Comparison of ENCODE assay signal across 9 mouse cellular contexts in genomic region chr4:135801543-135801942, GRCm38 (mm10). TPM values are rescaled to one million over a fixed set of nuclear protein-coding genes. Genes with fewer than 3 reads are reported as not detected.
DNase-seq lines count a peak whose midpoint lies in the region; ATAC-seq lines count a peak whose summit lies in the region.
"Had no signal": no experiment of that assay in that cellular context is flagged by ENCODE, and none has a peak within 500 bp of the region (broad histone marks: within the 10 kb centered on the region; RNA-seq: fewer than 3 reads in every experiment).

No protein-coding gene starts in this region.

- no peak for ATAC-seq in midbrain, embryonic 16.5 days
- no peak for ATAC-seq in limb, embryonic 11.5 days (ENCODE audit: insufficient number of reproducible peaks, low FRiP score, low TSS enrichment, low read depth)
- ATAC-seq in monocyte, adult 5-6 weeks (replicated peaks; ENCODE audit: insufficient number of reproducible peaks, low FRiP score, low TSS enrichment, poor library complexity, severe bottlenecking), result peak; percentile 69
- ATAC-seq in stomach, embryonic 16.5 days (ENCODE audit: insufficient read depth, low FRiP score), result peak; percentile 42; the same call in 1 of the 2 replicates

- no peak overlapping the region for H3K4me2 ChIP-seq in midbrain, embryonic 16.5 days (ENCODE audit: low read length)
- no peak overlapping the region for H3K4me2 ChIP-seq in limb, embryonic 11.5 days (ENCODE audit: low read depth, severe bottlenecking)
- no peak overlapping the region for H3K4me2 ChIP-seq in stomach, embryonic 16.5 days (ENCODE audit: low read depth, low read length)
- H3K4me2 ChIP-seq: embryonic facial prominence, embryonic 13.5 days had no signal

- peaks cover 16% of the 10 kb centered on the region for H3K4me1 ChIP-seq in midbrain, embryonic 10.5 days
- no peaks in the 10 kb centered on the region for H3K4me1 ChIP-seq in midbrain, embryonic 16.5 days (ENCODE audit: control insufficient read depth, insufficient read depth, low read length)
- H3K4me1 ChIP-seq in limb, embryonic 11.5 days (ENCODE audit: control insufficient read depth, insufficient read depth, low read length), result no peaks in the 10 kb centered on the region
- peaks cover 9% of the 10 kb centered on the region for H3K4me1 ChIP-seq in stomach, embryonic 16.5 days (ENCODE audit: control insufficient read depth, insufficient read depth, low read length)

- H3K4me3 ChIP-seq in midbrain, embryonic 10.5 days, result no peak overlapping the region
- H3K4me3 ChIP-seq in midbrain, embryonic 16.5 days (ENCODE audit: low read depth, low read length), result no peak overlapping the region
- no peak overlapping the region for H3K4me3 ChIP-seq in limb, embryonic 11.5 days (ENCODE audit: low read depth, low read length)
- no peak overlapping the region for H3K4me3 ChIP-seq in stomach, embryonic 16.5 days (replicated peaks; ENCODE audit: low read length)
- H3K4me3 ChIP-seq: embryonic facial prominence, embryonic 13.5 days had no signal

- no peaks in the 10 kb centered on the region for H3K9me3 ChIP-seq in midbrain, embryonic 10.5 days (replicated peaks)
- no peaks in the 10 kb centered on the region for H3K9me3 ChIP-seq in midbrain, embryonic 16.5 days (replicated peaks; ENCODE audit: control insufficient read depth, low read length, poor library complexity, severe bottlenecking)
- H3K9me3 ChIP-seq in limb, embryonic 11.5 days (ENCODE audit: control insufficient read depth, low read length), result no peaks in the 10 kb centered on the region
- H3K9me3 ChIP-seq in stomach, embryonic 16.5 days (replicated peaks; ENCODE audit: control insufficient read depth, low read length), result 0 out of 2 replicates have a peak, but pooled peaks cover 6% of the 10 kb centered on the region
- H3K9me3 ChIP-seq: embryonic facial prominence, embryonic 13.5 days had no signal

- no peak overlapping the region for H3K9ac ChIP-seq in midbrain, embryonic 16.5 days (ENCODE audit: low read depth, low read length)
- H3K9ac ChIP-seq in limb, embryonic 11.5 days (ENCODE audit: low read length), result no peak overlapping the region
- H3K9ac ChIP-seq in stomach, embryonic 16.5 days (ENCODE audit: low read length), result 0 out of 2 replicates have a peak overlapping the region, but pooled peaks have one; percentile 7
- H3K9ac ChIP-seq: embryonic facial prominence, embryonic 13.5 days had no signal

- H3K27ac ChIP-seq in midbrain, embryonic 10.5 days (replicated peaks), result no peak overlapping the region; the same call in 1 of the 2 replicates
- H3K27ac ChIP-seq in midbrain, embryonic 16.5 days (ENCODE audit: low read length), result no peak overlapping the region
- H3K27ac ChIP-seq in limb, embryonic 11.5 days (replicated peaks; ENCODE audit: low read depth, low read length), result no peak overlapping the region
- H3K27ac ChIP-seq in stomach, embryonic 16.5 days (ENCODE audit: low read length), result no peak overlapping the region
- H3K27ac ChIP-seq: embryonic facial prominence, embryonic 13.5 days had no signal

- H3K27me3 ChIP-seq in midbrain, embryonic 10.5 days (ENCODE audit: low read depth, poor library complexity, severe bottlenecking), result 0 out of 2 replicates have a peak, but pooled peaks cover 8% of the 10 kb centered on the region
- H3K27me3 ChIP-seq in midbrain, embryonic 16.5 days (ENCODE audit: control insufficient read depth, insufficient read depth, low read depth, low read length), result no peaks in the 10 kb centered on the region; the same call in 1 of the 2 replicates
- H3K27me3 ChIP-seq in limb, embryonic 11.5 days (ENCODE audit: control insufficient read depth, insufficient read depth, low read length), result no peaks in the 10 kb centered on the region
- H3K27me3 ChIP-seq in stomach, embryonic 16.5 days (ENCODE audit: control insufficient read depth, insufficient read depth, low read length), result no peaks in the 10 kb centered on the region
- H3K27me3 ChIP-seq: embryonic facial prominence, embryonic 13.5 days had no signal

- peak; percentile 89 for DNase-seq in midbrain, embryonic 10.5 days (ENCODE audit: low spot score)
- DNase-seq in cerebellum, postnatal 36 days, result peak; percentile 87 to 90
- peak; percentile 84 for DNase-seq in gastrocnemius, postnatal 25 days
- peak; percentile 95 to 97 for DNase-seq in kidney, adult 8-10 months
- DNase-seq in limb, embryonic 11.5 days (ENCODE audit: low spot score), result peak; percentile 95

- H3K36me3 ChIP-seq in midbrain, embryonic 10.5 days, result no peaks in the 10 kb centered on the region
- H3K36me3 ChIP-seq in midbrain, embryonic 16.5 days (ENCODE audit: control insufficient read depth, insufficient read depth, low read length), result no peaks in the 10 kb centered on the region
- H3K36me3 ChIP-seq in limb, embryonic 11.5 days (ENCODE audit: control insufficient read depth, insufficient read depth, low read length), result no peaks in the 10 kb centered on the region
- H3K36me3 ChIP-seq in stomach, embryonic 16.5 days (ENCODE audit: control insufficient read depth, insufficient read depth, low read length), result no peaks in the 10 kb centered on the region
- H3K36me3 ChIP-seq: embryonic facial prominence, embryonic 13.5 days had no signal

- WGBS in midbrain, embryonic 10.5 days, result 28% methylated on average over 8 of the region's 8 CpGs
- WGBS in midbrain, embryonic 16.5 days, result 17% methylated on average over 8 of the region's 8 CpGs
- 23% methylated on average over 8 of the region's 8 CpGs for WGBS in limb, embryonic 11.5 days
- 23% methylated on average over 8 of the region's 8 CpGs for WGBS in stomach, embryonic 16.5 days

RNA-seq across cellular contexts. Expression of gene Myom3, which starts 42.0 kb away (rescaled TPM):
- polyA plus RNA-seq in midbrain, embryonic 10.5 days (2016; fragmentation: Nextera tagmentation; extraction: Ambion mirVana), result 0.12 and 0.20 TPM in 2 replicates
- polyA plus RNA-seq in midbrain, embryonic 16.5 days (2015; fragmentation: Nextera tagmentation; extraction: Ambion mirVana), result 0.45 and 0.57 TPM in 2 replicates
- total RNA-seq in gastrocnemius, postnatal 25 days (2021), result 10 to 100 TPM; 58.1 to 76.7 TPM
- 0.05 and 0.10 TPM in 2 replicates for polyA plus RNA-seq in limb, embryonic 11.5 days (2014; fragmentation: Nextera tagmentation; extraction: Ambion mirVana)
- total RNA-seq in monocyte, adult 5-6 weeks (2017), result not detected in 3 replicates
- polyA plus RNA-seq in stomach, embryonic 16.5 days (2015; fragmentation: Nextera tagmentation; extraction: Ambion mirVana), result 0.56 and 3.6 TPM in 2 replicates

RNA-seq across cellular contexts. Expression of gene Srsf10, which starts 54.0 kb away (rescaled TPM):
- polyA plus RNA-seq in midbrain, embryonic 10.5 days (2016; fragmentation: Nextera tagmentation; extraction: Ambion mirVana), result 368 and 383 TPM in 2 replicates
- polyA plus RNA-seq in midbrain, embryonic 16.5 days (2015; fragmentation: Nextera tagmentation; extraction: Ambion mirVana), result 190 and 211 TPM in 2 replicates
- total RNA-seq in gastrocnemius, postnatal 25 days (2021), result 10 to 100 TPM; 22.6 to 25.2 TPM
- 435 and 442 TPM in 2 replicates for polyA plus RNA-seq in limb, embryonic 11.5 days (2014; fragmentation: Nextera tagmentation; extraction: Ambion mirVana)
- 233 to 426 TPM (median 303 TPM) in 3 replicates for total RNA-seq in monocyte, adult 5-6 weeks (2017)
- 192 and 199 TPM in 2 replicates for polyA plus RNA-seq in stomach, embryonic 16.5 days (2015; fragmentation: Nextera tagmentation; extraction: Ambion mirVana)

Comparison
In these comparisons a context has a peak if more than half of its experiments do, and no peak if none do; other contexts are left out.
1. ATAC-seq: peak in monocyte, adult 5-6 weeks (single experiment) and stomach, embryonic 16.5 days (single experiment); none in midbrain, embryonic 16.5 days (single experiment) and limb, embryonic 11.5 days (single experiment).
2. Peak in every context shown above with its lines, with median percentiles within 50 percentile points of each other: DNase-seq.